Mouse (Mus musculus) CH12.LX (cell line): ENCODE measurements around the gene Slc25a20.

ENCODE experiments used
- MAX ChIP-seq: IDR thresholded peaks from 2 replicates; pipeline ENCODE4 v1.6.1; 2011; ENCODE audit warnings: low read length, improper control_type of control experiment
- TBP ChIP-seq: conservative IDR thresholded peaks from 2 replicates; pipeline ENCODE4 v1.6.1; 2011; ENCODE audit warnings: low read depth, low read length, improper control_type of control experiment

DNA sequence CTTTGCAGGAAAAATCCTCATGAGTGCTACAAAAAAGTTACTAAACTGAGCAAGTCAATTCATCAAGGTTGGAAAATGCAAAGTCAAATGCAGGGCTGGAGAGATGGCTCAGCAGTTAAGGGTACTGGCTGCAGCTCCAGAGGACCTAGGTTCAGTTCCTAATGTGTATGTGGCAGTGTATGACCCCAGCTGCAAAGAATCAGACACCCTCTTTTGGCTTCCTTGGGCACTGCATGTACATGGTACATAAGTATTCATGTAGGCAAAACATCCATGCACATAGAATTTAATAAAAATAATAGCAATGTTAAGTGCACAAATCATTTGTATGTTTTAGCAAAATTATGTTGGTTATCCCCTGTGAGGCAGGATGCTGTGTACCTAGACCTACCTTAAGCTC lies 70.6 kb downstream of the Slc25a20 start:
- TF ChIP-seq MAX (no peak), TBP (no peak)
